Mouse (Mus musculus): ENCODE results near the gene Mcpt1.
"Not testable (repeated sequence)": the region's sequence is repeated elsewhere in the genome, so short reads cannot be mapped to it uniquely, and the experiment has no call there.

Gene Mcpt1

DNA sequence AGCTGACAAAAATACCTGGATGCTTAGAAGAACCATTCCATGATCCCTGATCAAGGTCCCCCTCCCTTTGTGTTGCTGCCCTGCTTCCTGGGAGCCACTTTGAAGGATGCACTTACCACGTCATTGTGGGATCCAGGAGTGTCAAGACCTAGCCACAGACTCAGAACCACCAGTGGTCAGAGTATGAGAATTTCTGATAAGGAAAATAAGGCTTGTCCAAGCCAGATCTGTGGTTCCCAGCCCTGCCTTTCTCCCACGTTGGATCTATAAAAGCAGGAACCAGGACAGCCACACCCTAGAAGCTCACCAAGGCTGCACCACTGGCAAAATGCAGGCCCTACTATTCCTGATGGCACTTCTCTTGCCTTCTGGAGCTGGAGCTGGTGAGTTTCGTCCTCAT is at the start of gene Mcpt1:
TSS of gene Mcpt1 (plus strand) at position 301 of the 400 bp plus-strand sequence.
- not testable (repeated sequence) for DNase-seq (ENCODE audit: low spot score)

DNA sequence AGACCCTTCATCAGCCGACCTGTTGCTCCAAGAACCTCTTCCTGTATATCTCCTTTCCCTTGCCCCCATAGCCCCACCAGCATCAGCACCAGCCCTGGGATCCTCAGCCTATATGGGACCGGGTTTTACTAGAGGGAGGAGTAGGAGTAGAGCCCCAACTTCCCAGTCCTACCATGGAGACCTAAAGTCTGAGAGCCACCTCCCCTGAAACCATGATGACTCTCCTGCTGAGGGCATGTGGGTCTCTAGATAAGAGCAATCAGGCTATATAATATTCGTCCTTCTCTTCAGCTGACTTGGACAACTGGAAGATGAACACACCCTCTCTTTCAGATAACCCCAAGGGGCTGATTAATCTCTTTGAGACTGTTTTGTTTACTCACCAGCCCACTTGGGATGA is 30.3 kb upstream of the Mcpt1 start:
- not testable (repeated sequence) for DNase-seq (ENCODE audit: low spot score)

DNA sequence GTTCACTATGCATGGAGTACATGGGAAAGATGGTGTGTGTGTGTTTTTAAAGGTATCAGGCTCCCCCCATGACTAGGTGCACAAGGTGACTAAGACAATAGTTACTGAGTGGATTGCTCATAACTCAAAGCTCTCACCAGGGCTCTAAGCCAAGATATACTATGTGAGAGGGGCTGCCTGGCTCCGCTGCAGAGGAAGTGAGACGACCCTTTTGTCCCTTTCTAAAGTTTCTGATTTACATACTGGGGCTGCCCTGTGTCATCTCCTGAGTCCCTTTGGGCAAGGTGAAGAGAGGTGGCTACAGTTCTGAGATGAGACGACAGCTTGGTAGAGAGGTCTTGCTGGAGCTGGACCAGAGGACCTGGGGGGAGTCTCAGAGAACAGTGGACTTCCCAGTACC is 4.6 kb upstream of the Mcpt1 start:
- DNase-seq (ENCODE audit: low spot score), result no peak

DNA sequence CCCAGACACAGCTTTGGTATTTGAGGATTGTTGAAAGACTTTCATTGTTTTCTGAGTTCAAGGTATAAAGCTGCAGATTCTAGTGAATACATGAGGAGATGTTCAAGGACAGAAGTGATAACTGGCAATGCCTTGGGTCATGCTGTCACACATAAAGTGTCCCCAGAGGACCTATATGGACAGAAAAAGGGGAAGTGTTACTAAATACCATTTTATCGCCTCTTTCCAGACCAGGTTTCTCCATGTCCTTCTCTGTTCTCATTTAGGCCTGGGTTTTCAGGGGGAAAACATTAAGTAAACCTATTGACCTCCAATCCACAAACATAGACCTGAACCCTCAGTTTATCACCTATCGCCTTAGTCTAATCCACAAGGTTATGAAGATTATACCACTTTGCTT is 3.8 kb upstream of the Mcpt1 start:
- no peak for DNase-seq (ENCODE audit: low spot score)

DNA sequence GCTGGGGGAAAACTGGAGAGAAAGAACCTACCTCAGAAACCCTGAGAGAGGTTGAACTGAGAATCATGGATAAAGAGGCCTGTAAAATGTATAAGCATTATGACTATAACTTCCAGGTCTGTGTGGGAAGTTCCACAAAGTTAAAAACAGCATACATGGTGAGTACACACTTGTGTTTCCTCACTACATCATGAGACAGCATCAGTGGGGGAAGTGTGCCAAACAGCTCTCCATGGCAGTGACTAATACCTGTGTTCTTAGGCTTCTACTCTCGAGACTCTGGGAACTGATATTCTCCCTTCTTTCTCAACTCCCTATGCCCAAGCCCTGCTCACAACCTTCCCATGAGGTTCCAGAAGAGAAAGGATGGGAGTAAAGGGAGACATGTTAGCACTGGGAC is 1.7 kb downstream of the Mcpt1 start:
- no peak for DNase-seq (ENCODE audit: low spot score)

DNA sequence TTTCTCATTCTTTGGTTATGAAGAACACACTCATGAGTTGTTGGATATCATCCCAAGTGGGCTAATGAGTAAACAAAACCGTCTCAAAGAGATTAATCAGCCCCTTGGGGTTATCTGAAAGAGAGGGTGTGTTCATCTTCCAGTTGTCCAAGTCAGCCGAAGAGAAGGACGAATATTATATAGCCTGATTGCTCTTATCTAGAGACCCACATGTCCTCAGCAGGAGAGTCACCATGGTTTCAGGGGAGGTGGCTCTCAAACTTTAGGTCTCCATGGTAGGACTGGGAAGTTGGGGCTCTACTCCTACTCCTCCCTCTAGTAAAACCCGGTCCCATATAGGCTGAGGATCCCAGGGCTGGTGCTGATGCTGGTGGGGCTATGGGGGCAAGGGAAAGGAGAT is 3.5 kb downstream of the Mcpt1 start:
- DNase-seq (ENCODE audit: low spot score), result not testable (repeated sequence)

DNA sequence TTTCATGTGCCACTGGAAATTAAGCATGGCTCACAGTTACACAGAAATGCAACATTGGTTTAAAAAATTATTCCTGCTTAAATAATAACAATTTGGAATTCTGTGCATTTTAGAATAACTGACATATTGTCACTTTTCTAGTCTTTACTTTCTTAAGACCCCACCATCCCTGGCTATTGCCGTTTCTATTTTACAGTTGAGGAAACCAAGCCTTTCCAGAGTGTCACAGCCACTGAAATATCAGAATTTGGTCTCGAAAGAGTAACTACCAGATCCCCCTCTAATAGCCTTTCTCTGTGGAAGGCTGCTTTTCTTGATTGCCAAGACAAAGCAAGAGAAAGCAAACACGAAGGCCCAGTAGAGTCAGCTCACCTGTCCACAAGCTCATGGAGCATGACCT is 12.6 kb downstream of the Mcpt1 start, which contains the start of gene Mcpt9:
TSS of gene Mcpt9 (minus strand) at position 101 of the 400 bp plus-strand sequence.
- not testable (repeated sequence) for DNase-seq (ENCODE audit: low spot score)

DNA sequence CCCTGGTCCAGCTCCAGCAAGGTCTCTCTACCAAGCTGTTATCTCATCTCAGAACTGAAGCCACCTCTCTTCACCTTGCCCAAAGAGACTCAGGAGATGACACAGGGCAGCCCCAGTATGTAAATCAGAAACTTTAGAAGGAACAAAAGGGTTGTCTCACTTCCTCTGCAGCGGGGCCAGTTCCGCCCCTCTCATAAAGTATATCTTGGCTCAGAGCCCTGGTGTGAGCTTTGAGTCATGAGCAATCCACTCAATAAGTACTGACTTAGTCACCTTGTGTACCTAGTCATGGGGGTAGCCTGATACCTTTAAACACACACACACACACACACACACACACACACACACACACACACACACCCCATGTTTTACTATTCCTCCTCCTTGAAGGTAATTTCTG is 16.7 kb downstream of the Mcpt1 start:
- DNase-seq (ENCODE audit: low spot score), result no peak

DNA sequence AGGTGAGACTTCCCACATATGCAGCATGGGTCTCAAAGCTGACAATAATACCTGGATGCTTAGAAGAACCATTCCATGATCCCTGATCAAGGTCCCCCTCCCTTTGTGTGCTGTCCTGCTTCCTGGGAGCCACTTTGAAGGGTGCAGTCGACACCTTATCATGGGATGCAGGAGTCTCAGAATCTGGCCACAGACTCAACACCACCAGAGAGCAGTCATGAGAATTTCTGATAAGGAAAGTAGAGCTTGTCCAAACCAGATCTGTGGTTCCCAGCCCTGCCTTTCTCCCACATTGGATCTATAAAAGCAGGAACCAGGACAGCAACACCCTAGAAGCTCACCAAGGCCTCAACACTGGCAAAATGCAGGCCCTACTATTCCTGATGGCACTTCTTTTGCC is 24.0 kb downstream of the Mcpt1 start, which contains the start of gene Mcpt2:
TSS of gene Mcpt2 (plus strand) at position 250 of the 400 bp plus-strand sequence.
- not testable (repeated sequence) for DNase-seq (ENCODE audit: low spot score)

DNA sequence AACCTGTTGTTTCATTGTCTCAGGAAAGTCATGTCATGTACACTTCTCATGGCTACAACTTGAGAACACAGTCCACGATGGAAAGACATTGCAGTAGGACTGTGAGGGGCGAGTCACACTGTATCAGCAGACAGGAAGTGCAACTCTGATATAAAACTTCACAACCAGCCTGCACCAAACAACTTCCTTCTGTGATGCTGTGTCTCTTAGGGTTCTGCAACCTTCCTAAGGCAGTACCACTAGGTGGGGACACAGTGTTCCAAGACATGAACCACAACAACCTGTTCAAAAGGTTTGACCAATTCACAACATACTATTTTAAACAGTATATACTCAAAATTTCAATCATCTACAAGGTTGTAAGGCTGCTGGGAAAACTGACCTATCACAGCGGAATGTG is 37.6 kb downstream of the Mcpt1 start:
- no peak for DNase-seq (ENCODE audit: low spot score)

DNA sequence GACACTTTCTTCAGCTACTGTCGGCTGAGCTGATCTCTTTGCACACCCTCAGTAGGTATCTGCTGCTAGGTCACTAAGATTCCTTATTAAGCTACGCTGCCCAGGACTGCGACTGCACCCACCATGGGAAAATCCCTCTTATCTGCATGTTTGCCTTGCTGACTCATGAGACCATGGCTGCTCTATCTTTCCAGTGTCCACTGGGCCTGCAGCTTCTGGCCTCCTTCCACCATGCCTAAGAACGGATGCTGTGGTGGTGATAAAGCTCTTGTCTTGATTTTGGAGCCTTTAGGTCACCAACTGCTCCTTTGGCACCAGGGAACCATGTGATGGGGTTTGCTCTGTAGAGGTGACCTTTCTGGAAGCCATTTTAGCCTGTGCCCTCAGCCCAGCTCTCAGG is 40.0 kb downstream of the Mcpt1 start:
- DNase-seq (ENCODE audit: low spot score), result no peak

DNA sequence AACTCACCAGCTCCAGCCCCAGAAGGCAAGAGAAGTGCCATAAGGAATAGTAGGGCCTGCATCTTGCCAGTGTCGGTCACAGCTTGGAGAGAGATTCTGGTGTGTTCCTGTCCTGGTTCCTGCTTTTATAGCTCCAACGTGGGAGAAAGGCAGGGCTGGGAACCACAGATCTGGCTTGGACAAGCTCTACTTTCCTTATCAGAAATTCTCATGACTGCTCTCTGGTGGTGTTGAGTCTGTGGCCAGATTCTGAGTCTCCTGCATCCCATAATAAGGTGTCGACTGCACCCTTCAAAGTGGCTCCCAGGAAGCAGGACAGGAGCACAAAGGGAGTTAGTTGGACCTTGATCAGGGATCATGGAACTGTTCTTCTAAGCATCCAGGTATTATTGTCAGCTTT is 44.4 kb downstream of the Mcpt1 start, which contains the start of gene Mcpt4:
TSS of gene Mcpt4 (minus strand) at position 101 of the 400 bp plus-strand sequence.
- DNase-seq (ENCODE audit: low spot score), result not testable (repeated sequence)

All from ovary, postnatal 36 days (tissue).